Mouse (Mus musculus): ENCODE data around the gene Smox. TPM values are rescaled to one million over a fixed set of nuclear protein-coding genes. Genes with fewer than 3 reads are reported as not detected.

Smox gene
- total and polyA plus RNA-seq, 2 experiments from 2014 or later = 65.6 to 77.6 TPM

DNA sequence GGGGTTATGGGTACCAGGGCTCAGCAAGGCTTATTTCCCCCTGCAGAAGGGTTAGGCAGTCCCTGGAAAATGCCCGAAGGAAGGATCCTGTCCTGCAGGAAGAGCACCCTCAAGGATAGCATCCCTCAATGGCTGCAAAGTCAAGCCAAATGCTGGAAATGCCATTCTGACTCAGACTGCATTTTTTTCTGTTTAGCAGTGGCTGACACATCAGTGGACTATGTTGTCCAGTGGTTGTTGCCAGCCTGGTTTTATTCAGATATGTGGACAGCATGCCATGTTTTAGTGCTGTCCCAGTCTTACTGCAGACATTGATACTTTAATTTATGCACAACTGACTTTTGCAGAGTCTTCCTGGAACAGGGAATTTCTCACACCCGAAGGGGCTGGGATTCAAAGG, 57.0 kb downstream of the Smox start:
- H3K27ac ChIP-seq (ENCODE audit: low read depth, low read length) = no peak overlapping the region
- H3K9ac ChIP-seq (replicated peaks; ENCODE audit: low read length, poor library complexity, severe bottlenecking) = no peak overlapping the region
- H3K36me3 ChIP-seq (ENCODE audit: insufficient read depth, low read length) = no peaks in the 10 kb centered on the region
- TF ChIP-seq CTCF (IDR thresholded peaks at IDR 0.05) = no peak
- DNase-seq (ENCODE audit: low spot score) = no peak
- no peak overlapping the region for H3K4me3 ChIP-seq (ENCODE audit: low read depth, low read length)
- peaks cover 25% of the 10 kb centered on the region for H3K27me3 ChIP-seq (ENCODE audit: insufficient read depth, low read length)
- H3K9me3 ChIP-seq (ENCODE audit: low read length) = no peaks in the 10 kb centered on the region
- H3K4me2 ChIP-seq (ENCODE audit: low read depth, low read length, poor library complexity, severe bottlenecking) = no peak overlapping the region
- H3K4me1 ChIP-seq (ENCODE audit: insufficient read depth, low read length) = peaks cover 7% of the 10 kb centered on the region
- 78% methylated on average over 2 of the region's 2 CpGs for WGBS
- no peak for ATAC-seq (ENCODE audit: low FRiP score)

DNA sequence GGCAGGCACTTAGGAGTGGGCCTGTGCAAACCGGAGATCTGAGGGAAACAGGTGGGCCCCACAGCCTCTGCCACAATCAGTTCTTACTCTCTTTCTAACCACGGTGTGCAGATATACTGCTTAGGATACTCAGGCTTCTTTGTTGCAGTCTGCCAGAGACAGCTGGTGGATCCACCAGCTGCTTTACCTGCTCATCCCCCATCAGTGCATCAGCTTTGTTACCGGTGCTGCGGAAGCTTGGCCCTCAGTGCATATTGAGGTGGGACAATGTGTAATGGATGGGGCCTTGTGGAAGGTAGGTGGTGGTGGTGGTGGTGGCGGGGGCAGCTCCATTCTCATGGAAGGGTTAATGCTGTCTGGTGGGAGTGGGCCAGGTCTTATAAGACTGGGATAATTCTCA, 57.8 kb downstream of the Smox start:
- 91% methylated on average over 5 of the region's 5 CpGs for WGBS

DNA sequence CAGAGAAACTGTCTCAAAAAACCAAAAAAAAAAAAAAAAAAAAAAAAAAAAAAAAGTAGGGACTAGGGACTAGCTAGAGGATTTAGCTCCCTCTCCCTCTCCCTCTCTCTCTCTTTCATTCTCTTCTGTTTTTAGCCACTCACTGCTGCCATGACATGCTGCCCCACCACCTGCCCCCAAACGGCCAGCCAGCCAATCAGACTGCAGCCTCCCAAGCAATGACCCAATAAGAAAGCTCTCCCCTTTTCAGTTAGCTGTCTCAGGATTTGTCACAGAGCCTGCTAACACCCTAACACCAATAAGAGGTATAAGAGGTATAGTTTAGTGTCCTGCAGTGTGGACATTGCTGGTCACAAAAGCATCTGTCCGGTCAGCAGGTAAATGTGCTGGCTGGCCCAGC, 59.2 kb downstream of the Smox start:
- H3K4me2 ChIP-seq (ENCODE audit: low read depth, low read length, poor library complexity, severe bottlenecking) = no peak overlapping the region
- no peak overlapping the region for H3K27ac ChIP-seq (ENCODE audit: low read depth, low read length)
- 69% methylated on average over 2 of the region's 2 CpGs for WGBS
- TF ChIP-seq CTCF (IDR thresholded peaks at IDR 0.05) = no peak
- no peak overlapping the region for H3K4me3 ChIP-seq (ENCODE audit: low read depth, low read length)
- no peak for ATAC-seq (ENCODE audit: low FRiP score)
- peaks cover 7% of the 10 kb centered on the region for H3K4me1 ChIP-seq (ENCODE audit: insufficient read depth, low read length)
- H3K9me3 ChIP-seq (ENCODE audit: low read length) = no peaks in the 10 kb centered on the region
- peaks cover 25% of the 10 kb centered on the region for H3K27me3 ChIP-seq (ENCODE audit: insufficient read depth, low read length)
- H3K36me3 ChIP-seq (ENCODE audit: insufficient read depth, low read length) = no peaks in the 10 kb centered on the region
- no peak overlapping the region for H3K9ac ChIP-seq (replicated peaks; ENCODE audit: low read length, poor library complexity, severe bottlenecking)
- DNase-seq (ENCODE audit: low spot score) = no peak

More for the DNA sequence above, 57.8 kb downstream of the Smox start:
- Histone ChIP-seq H3K4me3 (ENCODE audit: low read depth, low read length) (no peak overlapping the region), H3K27ac (ENCODE audit: low read depth, low read length) (no peak overlapping the region), H3K9me3 (ENCODE audit: low read length) (no peaks in the 10 kb centered on the region), H3K4me2 (ENCODE audit: low read depth, low read length, poor library complexity, severe bottlenecking) (no peak overlapping the region), H3K36me3 (ENCODE audit: insufficient read depth, low read length) (no peaks in the 10 kb centered on the region), H3K4me1 (ENCODE audit: insufficient read depth, low read length) (peaks cover 7% of the 10 kb centered on the region), H3K27me3 (ENCODE audit: insufficient read depth, low read length) (peaks cover 25% of the 10 kb centered on the region), H3K9ac (replicated peaks; ENCODE audit: low read length, poor library complexity, severe bottlenecking) (no peak overlapping the region)
- no peak for DNase-seq (ENCODE audit: low spot score)
- ATAC-seq (ENCODE audit: low FRiP score) = no peak
- no peak for TF ChIP-seq CTCF (IDR thresholded peaks at IDR 0.05)

DNA sequence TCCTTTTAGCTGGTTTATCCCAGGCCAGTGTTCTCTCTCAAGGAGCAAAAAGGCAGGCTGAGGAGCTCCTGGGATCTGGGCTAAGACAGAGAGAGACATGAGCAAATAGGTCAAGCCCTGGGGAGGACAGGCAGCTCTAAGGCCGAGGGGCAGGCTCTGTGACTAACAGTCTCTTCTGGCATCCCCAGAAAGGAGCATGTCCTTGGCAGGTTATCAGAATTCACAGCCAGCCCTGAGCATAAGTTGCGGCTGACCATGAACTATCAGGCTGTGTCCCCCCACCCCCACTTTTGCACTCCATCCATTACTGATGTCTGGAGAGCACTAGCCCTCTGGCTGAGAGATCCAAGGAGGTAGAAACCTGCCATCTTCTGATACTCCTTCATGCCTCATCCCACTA, 59.6 kb downstream of the Smox start:
- H3K9me3 ChIP-seq (ENCODE audit: low read length) = no peaks in the 10 kb centered on the region
- no peak overlapping the region for H3K4me3 ChIP-seq (ENCODE audit: low read depth, low read length)
- DNase-seq (ENCODE audit: low spot score) (no peak), ATAC-seq (ENCODE audit: low FRiP score) (no peak)
- no peak overlapping the region for H3K9ac ChIP-seq (replicated peaks; ENCODE audit: low read length, poor library complexity, severe bottlenecking)
- no peak for TF ChIP-seq CTCF (IDR thresholded peaks at IDR 0.05)
- no peaks in the 10 kb centered on the region for H3K36me3 ChIP-seq (ENCODE audit: insufficient read depth, low read length)
- peaks cover 3% of the 10 kb centered on the region for H3K4me1 ChIP-seq (ENCODE audit: insufficient read depth, low read length)
- H3K27ac ChIP-seq (ENCODE audit: low read depth, low read length) = no peak overlapping the region
- peaks cover 21% of the 10 kb centered on the region for H3K27me3 ChIP-seq (ENCODE audit: insufficient read depth, low read length)
- 61% methylated on average over 2 of the region's 2 CpGs for WGBS
- H3K4me2 ChIP-seq (ENCODE audit: low read depth, low read length, poor library complexity, severe bottlenecking) = no peak overlapping the region

DNA sequence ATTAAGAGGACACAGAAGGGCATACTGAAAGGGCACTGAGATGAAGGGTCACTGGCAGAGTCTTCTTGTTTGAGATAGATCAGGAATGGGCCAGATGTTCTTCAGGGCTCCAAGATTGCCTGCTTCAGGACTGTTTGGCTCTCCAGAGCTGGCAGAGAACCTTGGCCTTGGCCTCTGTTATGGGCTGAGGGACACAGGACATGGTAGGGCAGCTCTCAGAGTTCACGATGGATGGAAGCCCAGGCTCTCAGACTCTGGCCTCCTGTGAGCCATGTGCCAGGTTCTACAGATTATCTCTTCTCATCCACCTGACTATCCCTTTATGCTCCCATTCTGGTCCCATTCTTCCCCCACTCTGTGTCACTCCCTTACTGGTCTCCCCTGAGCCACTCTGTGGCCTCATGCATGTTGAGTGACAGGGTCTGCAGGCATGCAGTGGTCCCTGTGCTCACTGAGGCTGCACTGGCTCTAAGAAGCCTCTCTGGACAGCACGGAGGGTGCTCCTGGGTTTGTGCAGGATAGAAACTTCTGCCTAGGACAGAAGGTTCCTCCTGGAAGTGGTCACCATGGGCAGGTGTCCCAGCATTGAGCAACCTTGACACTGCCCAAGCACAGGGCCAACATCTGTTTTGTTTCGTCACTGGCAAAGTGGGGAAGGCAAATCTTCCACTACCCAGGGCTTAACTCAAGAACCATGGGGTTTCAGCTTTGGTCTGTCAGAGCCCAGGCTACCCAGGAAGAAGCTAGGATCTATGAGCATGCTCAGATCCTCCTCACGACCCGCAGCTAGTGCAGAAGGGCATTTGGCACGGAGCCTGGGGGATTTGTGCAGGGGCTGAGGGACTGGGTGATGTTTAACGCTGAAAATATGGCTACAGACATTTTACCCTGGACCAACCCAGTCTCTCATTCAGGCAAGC, 60.7 kb downstream of the Smox start:
- DNase-seq (ENCODE audit: low spot score) = no peak
- H3K36me3 ChIP-seq (ENCODE audit: insufficient read depth, low read length) = no peaks in the 10 kb centered on the region
- H3K9ac ChIP-seq (replicated peaks; ENCODE audit: low read length, poor library complexity, severe bottlenecking) = no peak overlapping the region
- no peak overlapping the region for H3K4me2 ChIP-seq (ENCODE audit: low read depth, low read length, poor library complexity, severe bottlenecking)
- TF ChIP-seq CTCF (IDR thresholded peaks at IDR 0.05) = no peak
- H3K4me1 ChIP-seq (ENCODE audit: insufficient read depth, low read length) = no peaks in the 10 kb centered on the region
- no peak for ATAC-seq (ENCODE audit: low FRiP score)
- H3K9me3 ChIP-seq (ENCODE audit: low read length) = no peaks in the 10 kb centered on the region
- H3K4me3 ChIP-seq (ENCODE audit: low read depth, low read length) = no peak overlapping the region
- 69% methylated on average over 7 of the region's 7 CpGs for WGBS
- peaks cover 15% of the 10 kb centered on the region for H3K27me3 ChIP-seq (ENCODE audit: insufficient read depth, low read length)
- H3K27ac ChIP-seq (ENCODE audit: low read depth, low read length) = no peak overlapping the region

DNA sequence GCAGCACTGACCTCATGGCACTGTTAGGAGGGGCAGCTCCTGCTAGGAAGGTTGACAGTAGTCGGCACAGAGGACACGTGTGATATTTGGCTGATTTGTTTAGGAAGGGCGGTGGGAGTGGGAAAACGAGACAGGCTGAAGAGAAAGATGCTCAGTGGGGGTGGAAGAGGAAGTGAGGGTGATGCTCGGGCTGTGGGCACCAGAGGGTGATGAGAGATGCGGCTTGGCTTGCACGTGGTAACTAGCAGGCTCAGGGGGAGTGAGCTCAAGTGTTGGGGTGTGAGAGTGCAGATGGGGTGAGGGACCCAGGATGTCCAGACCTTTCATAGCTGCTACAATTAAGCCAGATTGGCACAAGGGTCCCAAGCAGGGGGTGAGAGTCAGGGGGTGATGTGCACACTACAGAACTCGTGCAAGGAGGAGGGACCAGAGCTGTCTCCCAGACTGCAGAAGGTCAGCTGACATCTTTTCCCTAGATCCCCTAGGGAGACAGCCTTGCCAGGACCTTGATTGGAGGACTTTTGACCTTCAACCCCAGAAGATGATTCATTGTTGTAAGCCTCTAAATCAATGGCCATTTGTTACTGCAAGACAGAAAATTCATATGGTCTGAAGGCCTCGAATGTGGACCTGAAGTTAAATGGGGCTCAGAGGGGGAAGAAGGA, 61.6 kb downstream of the Smox start:
- Histone ChIP-seq H3K4me2 (ENCODE audit: low read depth, low read length, poor library complexity, severe bottlenecking) (no peak overlapping the region), H3K9ac (replicated peaks; ENCODE audit: low read length, poor library complexity, severe bottlenecking) (no peak overlapping the region), H3K27me3 (ENCODE audit: insufficient read depth, low read length) (peaks cover 12% of the 10 kb centered on the region), H3K9me3 (ENCODE audit: low read length) (no peaks in the 10 kb centered on the region), H3K4me1 (ENCODE audit: insufficient read depth, low read length) (no peaks in the 10 kb centered on the region), H3K36me3 (ENCODE audit: insufficient read depth, low read length) (no peaks in the 10 kb centered on the region), H3K27ac (ENCODE audit: low read depth, low read length) (no peak overlapping the region), H3K4me3 (ENCODE audit: low read depth, low read length) (no peak overlapping the region)
- ATAC-seq (ENCODE audit: low FRiP score) (no peak), DNase-seq (ENCODE audit: low spot score) (no peak)
- 31% methylated on average over 9 of the region's 9 CpGs for WGBS
- no peak for TF ChIP-seq CTCF (IDR thresholded peaks at IDR 0.05)

All from midbrain, postnatal 0 days (tissue).